Mouse (Mus musculus) spleen, adult 2 months (tissue): ENCODE data around the gene Ryr3. TPM values are rescaled to one million over a fixed set of nuclear protein-coding genes. Genes with fewer than 3 reads are reported as not detected.

Experiments
- DNase-seq, 2 experiments: peaks; one replicate each; pipeline versions ENCODE4 v3.0.0 to v3.0.0-alpha.2; 2012 to 2021; ENCODE audit warnings: low spot score in 2 of 2, low read depth in 1 of 2
- H3K27ac ChIP-seq: fragments of 200-500 bp; 2 replicates; pipeline ENCODE4 v1.5.1; 2012; ENCODE audit warnings: low read length, inconsistent platforms; ENCODE audit not compliant: insufficient read depth
- H3K27me3 ChIP-seq: fragments of 200-500 bp; 2 replicates; pipeline ENCODE4 v1.6.1; 2012; ENCODE audit warnings: mild to moderate bottlenecking, moderate library complexity, low read length, inconsistent platforms; ENCODE audit not compliant: control insufficient read depth, insufficient read depth
- H3K36me3 ChIP-seq: fragments of 200-500 bp; 2 replicates; pipeline ENCODE4 v1.6.1; 2012; ENCODE audit warnings: mild to moderate bottlenecking, low read length, inconsistent platforms; ENCODE audit not compliant: control insufficient read depth, insufficient read depth
- H3K4me1 ChIP-seq: fragments of 200-500 bp; 2 replicates; pipeline ENCODE4 v1.6.1; 2011; ENCODE audit warnings: inconsistent platforms; ENCODE audit not compliant: control insufficient read depth, insufficient read depth, insufficient read length
- H3K4me3 ChIP-seq: fragments of 200-500 bp; 2 replicates; pipeline ENCODE4 v1.5.1; 2011; ENCODE audit warnings: mild to moderate bottlenecking, inconsistent platforms; ENCODE audit not compliant: insufficient read depth, insufficient read length; ENCODE audit errors: extremely low read depth
- CTCF ChIP-seq: fragments of 200-500 bp; IDR thresholded peaks from 2 replicates; pipeline ENCODE4 v1.5.1; 2011; ENCODE audit warnings: mild to moderate bottlenecking, inconsistent platforms; ENCODE audit not compliant: insufficient read depth, insufficient read length, insufficient replicate concordance; ENCODE audit errors: extremely low read depth
- POLR2A ChIP-seq: fragments of 200-500 bp; IDR thresholded peaks from 2 replicates; pipeline ENCODE4 v1.6.1; 2011; ENCODE audit warnings: low read depth, low read length, inconsistent platforms
- WGBS: fragments of 180-500 bp; shearing (Covaris S2); methylation state at CpG from one replicate; pipeline ENCODE4 v1.1.7; 2018; 5-methylcytosine and 5-hydroxymethylcytosine counted together
- polyA plus RNA-seq: library from polyadenylated mRNA; depleted of rRNA; stranded (reverse); fragments of >200 nt; gene quantifications from 2 replicates; pipeline ENCODE4 v1.2.3, GENCODE M21; 2012

Gene Ryr3
- polyA plus RNA-seq, 1 experiment: 1.1 TPM

DNA sequence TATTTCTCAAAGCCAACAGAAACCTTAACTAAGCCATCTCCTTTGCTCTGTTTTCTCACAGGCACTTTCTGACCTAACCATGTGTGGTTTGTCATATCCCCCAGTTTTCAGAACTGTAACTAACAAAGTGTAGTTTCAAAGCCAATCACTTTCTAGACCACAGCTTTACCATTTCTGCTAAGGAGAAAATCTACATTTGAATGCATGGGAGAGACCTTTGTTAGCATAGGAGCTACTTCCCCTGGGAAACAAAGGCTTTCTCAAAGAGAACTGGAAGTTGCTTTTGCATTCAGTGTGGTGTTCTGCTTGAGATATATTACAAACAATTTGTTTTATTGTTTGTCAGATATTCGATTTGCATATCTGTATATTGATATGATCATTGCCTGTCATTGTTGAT, 285.1 kb downstream of the Ryr3 start:
- no peak for DNase-seq
- TF ChIP-seq CTCF (no peak), POLR2A (no peak)
- no peak overlapping the region for H3K27ac ChIP-seq
- no peaks in the 10 kb centered on the region for H3K27me3 ChIP-seq
- H3K4me3 ChIP-seq: no peak overlapping the region
- WGBS: 33% methylated on average over 1 of the region's 1 CpGs
- no peaks in the 10 kb centered on the region for H3K36me3 ChIP-seq
- no peaks in the 10 kb centered on the region for H3K4me1 ChIP-seq

DNA sequence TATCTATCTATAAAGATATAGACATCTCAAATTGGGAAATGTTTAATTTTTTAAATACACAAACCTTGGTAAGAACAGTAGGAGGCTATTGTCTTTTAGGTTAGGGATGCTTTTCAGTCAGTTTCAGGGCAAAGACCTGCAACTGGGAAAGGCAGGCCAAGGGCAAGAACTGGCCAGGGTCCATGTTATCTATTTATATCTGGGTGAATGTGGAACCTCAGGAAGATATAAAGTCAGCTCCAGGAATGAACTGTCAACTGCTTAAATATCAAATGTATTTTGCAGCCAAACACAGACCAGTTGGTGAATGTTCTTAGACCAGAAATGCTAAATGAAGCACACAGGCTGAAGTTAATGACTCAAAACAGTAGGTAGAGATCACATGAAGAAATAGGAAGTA, 303.1 kb downstream of the Ryr3 start:
- TF ChIP-seq POLR2A (no peak), CTCF (no peak)
- Histone ChIP-seq H3K27me3 (no peaks in the 10 kb centered on the region), H3K36me3 (no peaks in the 10 kb centered on the region)

DNA sequence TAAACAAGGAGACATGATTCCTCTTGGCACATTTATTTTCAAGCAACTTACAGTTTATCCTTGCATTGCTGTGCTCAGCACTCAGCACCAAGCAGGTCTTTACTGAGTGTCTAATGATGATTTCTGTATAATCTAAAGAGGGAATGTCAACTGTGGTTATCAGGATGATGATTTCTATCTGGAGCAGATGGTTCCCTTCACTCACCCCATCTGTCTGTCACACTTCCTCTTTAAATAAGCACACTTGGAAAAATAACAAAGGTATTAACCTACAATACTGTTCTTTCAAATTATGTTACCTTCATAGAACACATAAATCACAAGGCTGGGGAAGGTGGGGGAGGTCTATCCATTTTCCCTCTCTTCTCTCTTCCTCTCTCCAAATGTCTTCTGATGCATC, 304.3 kb downstream of the Ryr3 start:
- no peak for DNase-seq
- Histone ChIP-seq H3K36me3 (no peaks in the 10 kb centered on the region), H3K27me3 (no peaks in the 10 kb centered on the region), H3K4me3 (no peak overlapping the region), H3K4me1 (no peaks in the 10 kb centered on the region), H3K27ac (no peak overlapping the region)
- no peak for TF ChIP-seq CTCF
- TF ChIP-seq POLR2A: no peak

More for the DNA sequence above, 303.1 kb downstream of the Ryr3 start:
- H3K4me1 ChIP-seq: no peaks in the 10 kb centered on the region
- DNase-seq: no peak
- no peak overlapping the region for H3K27ac ChIP-seq
- no peak overlapping the region for H3K4me3 ChIP-seq

DNA sequence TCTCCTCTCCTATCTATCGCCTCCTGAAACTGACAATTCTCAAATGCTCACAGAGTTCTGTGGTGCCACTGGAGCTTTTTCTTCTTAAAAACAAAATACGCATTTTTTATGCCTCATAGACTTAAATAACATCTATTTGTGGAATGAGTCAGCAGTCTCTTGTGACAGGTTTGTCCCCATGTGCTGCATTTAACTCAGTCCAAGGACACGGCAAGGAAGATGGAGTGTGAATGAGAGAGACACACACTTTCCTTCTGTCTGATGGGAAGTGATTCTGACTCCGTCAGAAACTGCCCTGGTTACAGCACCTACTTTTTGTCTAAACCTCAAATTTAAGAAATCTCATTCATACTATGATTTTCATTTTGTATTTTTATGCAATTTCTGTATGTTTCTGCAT, 306.3 kb downstream of the Ryr3 start:
- no peaks in the 10 kb centered on the region for H3K27me3 ChIP-seq
- H3K27ac ChIP-seq: no peak overlapping the region
- no peaks in the 10 kb centered on the region for H3K4me1 ChIP-seq
- TF ChIP-seq CTCF (no peak), POLR2A (no peak)
- no peaks in the 10 kb centered on the region for H3K36me3 ChIP-seq
- H3K4me3 ChIP-seq: no peak overlapping the region
- WGBS: 83% methylated on average over 4 of the region's 4 CpGs
- DNase-seq: no peak

DNA sequence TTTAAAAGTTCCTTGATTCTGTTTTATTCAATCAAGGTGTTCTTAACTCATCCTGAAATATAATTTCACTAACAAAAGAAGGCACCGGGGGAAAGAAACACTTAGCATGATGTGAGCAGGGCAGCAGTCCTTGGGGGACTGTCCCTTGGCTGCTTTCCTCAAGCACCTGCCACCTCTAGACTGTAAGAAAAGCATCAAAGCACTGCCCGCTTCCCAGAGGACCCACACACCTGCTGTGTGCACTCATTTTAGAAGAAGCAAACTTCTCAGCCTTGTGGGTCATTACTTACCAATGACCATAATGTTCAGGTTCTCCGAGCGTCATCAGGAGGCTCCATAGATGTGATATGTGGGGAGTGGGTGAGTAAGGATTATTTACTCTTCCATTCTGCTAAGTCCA, 307.8 kb downstream of the Ryr3 start:
- Histone ChIP-seq H3K4me3 (no peak overlapping the region), H3K4me1 (no peaks in the 10 kb centered on the region), H3K27ac (no peak overlapping the region), H3K36me3 (no peaks in the 10 kb centered on the region), H3K27me3 (no peaks in the 10 kb centered on the region)
- WGBS: 83% methylated on average over 4 of the region's 4 CpGs
- no peak for DNase-seq
- TF ChIP-seq POLR2A (no peak), CTCF (no peak)

DNA sequence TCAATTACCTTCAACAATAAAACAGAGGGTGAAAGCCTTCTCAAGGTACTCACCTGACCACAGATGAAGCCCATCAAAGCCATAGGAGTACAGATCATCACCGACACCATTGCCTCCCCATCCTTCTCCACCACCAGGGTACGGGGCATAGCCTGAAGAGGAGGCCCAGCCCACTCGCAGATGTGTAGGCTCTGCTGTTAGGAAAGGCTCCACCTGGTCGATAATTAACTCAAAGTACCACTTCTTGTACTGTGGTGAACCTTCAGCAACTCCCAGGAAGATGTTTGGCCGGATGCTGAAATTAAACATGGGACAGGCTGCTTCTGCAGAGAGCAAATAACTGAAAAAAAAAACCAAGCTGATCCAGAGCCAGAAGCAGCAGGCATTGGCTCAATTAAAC, 316.1 kb downstream of the Ryr3 start:
- no peak overlapping the region for H3K4me3 ChIP-seq
- DNase-seq: no peak
- H3K27me3 ChIP-seq: no peaks in the 10 kb centered on the region
- TF ChIP-seq CTCF: no peak
- no peak for TF ChIP-seq POLR2A
- no peak overlapping the region for H3K27ac ChIP-seq
- H3K4me1 ChIP-seq: no peaks in the 10 kb centered on the region
- H3K36me3 ChIP-seq: no peaks in the 10 kb centered on the region
- 73% methylated on average over 5 of the region's 5 CpGs for WGBS

DNA sequence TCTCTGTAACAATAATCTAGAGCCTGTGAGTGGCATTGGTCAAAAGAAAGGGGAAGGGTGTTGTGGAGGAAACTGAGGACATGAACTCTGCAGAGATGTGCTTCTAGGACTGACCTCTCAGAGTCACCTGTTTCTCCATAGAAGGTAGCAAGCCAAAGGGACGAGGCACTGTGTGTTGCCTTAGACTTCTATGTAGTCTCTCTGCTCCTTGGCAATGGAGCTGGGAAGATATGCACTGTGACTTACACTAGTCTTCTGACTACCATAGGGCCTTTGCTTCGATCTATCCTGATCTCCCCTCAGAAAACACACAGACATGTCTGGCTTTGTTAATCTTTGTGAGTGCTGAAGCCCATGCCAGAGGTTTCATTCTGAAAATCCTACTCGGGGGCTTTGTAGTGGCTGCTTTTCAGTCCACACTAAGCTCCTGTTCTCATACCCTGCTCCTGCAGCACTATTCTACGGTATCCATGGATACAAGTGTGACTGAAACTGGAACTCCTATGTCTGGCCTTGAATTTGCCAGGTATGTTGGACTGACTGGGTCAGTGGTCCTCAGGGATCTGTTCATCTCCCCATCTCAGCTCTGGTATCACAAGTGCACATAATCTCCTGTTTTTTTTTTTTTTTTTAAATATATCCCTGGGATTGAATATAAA, 332.3 kb downstream of the Ryr3 start:
- TF ChIP-seq POLR2A (no peak), CTCF (no peak)
- H3K36me3 ChIP-seq: no peaks in the 10 kb centered on the region
- H3K4me1 ChIP-seq: no peaks in the 10 kb centered on the region
- no peak overlapping the region for H3K4me3 ChIP-seq
- H3K27ac ChIP-seq: no peak overlapping the region
- no peak for DNase-seq
- H3K27me3 ChIP-seq: no peaks in the 10 kb centered on the region
- 70% methylated on average over 4 of the region's 4 CpGs for WGBS
